Mouse (Mus musculus): ENCODE measurements around the gene Rsu1. TPM values are rescaled to one million over a fixed set of nuclear protein-coding genes. Genes with fewer than 3 reads are reported as not detected.

Gene Rsu1
- total RNA-seq, 1 experiment, result 63.4 TPM

DNA sequence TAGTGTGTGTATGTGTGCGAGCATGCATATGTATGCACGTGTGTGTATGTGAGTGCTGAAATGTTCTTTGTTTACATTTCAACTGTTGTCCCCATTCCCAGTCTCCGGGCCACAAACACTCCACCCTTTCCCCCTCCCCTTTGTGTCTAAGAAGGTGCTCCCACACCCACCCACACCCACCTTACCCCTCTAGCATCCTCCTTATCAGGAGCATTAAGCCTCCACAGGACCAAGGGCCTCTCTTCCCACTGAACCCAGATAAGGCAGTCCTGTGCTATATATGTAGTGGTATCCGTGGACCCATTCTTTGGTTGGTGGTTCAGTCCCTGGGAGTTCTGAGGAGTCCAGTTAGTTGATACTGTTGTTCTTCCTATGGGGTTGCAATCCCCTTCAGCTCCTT lies 226.7 kb downstream of the Rsu1 start:
- no peak overlapping the region for H3K9ac ChIP-seq (ENCODE audit: insufficient read depth, low read depth, low read length, poor library complexity, severe bottlenecking)
- peaks cover 0 to 5% of the 10 kb centered on the region in 2 experiments; a peak in 1 of 4 replicates for H3K4me1 ChIP-seq (ENCODE audit: control insufficient read depth in 2 of 2, insufficient read depth in 2 of 2, low read length in 2 of 2, poor library complexity in 1 of 2)
- DNase-seq (ENCODE audit: low read depth, low spot score), result no peak
- TF ChIP-seq CHD2 (IDR thresholded peaks at IDR 0.05; ENCODE audit: low read depth, low read length) (no peak), MAFK (IDR thresholded peaks at IDR 0.05; ENCODE audit: insufficient read depth, low read depth, low read length) (no peak), ZNF384 (IDR thresholded peaks at IDR 0.05; ENCODE audit: low read depth, low read length) (no peak), ZC3H11A (IDR thresholded peaks at IDR 0.05; ENCODE audit: borderline replicate concordance, low read depth, low read length) (no peak), HCFC1 (IDR thresholded peaks at IDR 0.05; ENCODE audit: borderline replicate concordance, insufficient read depth, low read length) (no peak)
- H3K27ac ChIP-seq (ENCODE audit: insufficient read depth, low read depth, low read length, poor library complexity, severe bottlenecking), result no peak overlapping the region
- no peaks in the 10 kb centered on the region for H3K36me3 ChIP-seq (ENCODE audit: control insufficient read depth, insufficient read depth, low read length, poor library complexity, severe bottlenecking)
- no peaks in the 10 kb centered on the region for H3K9me3 ChIP-seq (ENCODE audit: control insufficient read depth, insufficient read depth, low read depth, low read length)
- no peak overlapping the region for H3K4me3 ChIP-seq (ENCODE audit: insufficient read depth in 1 of 2, low read depth in 1 of 2, low read length in 2 of 2, poor library complexity in 1 of 2, severe bottlenecking in 1 of 2)
- in situ Hi-C loops (cut with MboI; ENCODE audit: low sequenced_read_pairs in 2 of 2, unreplicated experiment in 2 of 2), result no loop called here

- Histone ChIP-seq H3K4me1 (ENCODE audit: control insufficient read depth in 2 of 2, insufficient read depth in 2 of 2, low read length in 2 of 2, poor library complexity in 1 of 2) (no peaks in the 10 kb centered on the region), H3K27ac (ENCODE audit: insufficient read depth, low read depth, low read length, poor library complexity, severe bottlenecking) (no peak overlapping the region), H3K4me3 (ENCODE audit: insufficient read depth in 1 of 2, low read depth in 1 of 2, low read length in 2 of 2, poor library complexity in 1 of 2, severe bottlenecking in 1 of 2) (no peak overlapping the region), H3K36me3 (ENCODE audit: control insufficient read depth, insufficient read depth, low read length, poor library complexity, severe bottlenecking) (no peaks in the 10 kb centered on the region), H3K9ac (ENCODE audit: insufficient read depth, low read depth, low read length, poor library complexity, severe bottlenecking) (no peak overlapping the region), H3K9me3 (ENCODE audit: control insufficient read depth, insufficient read depth, low read depth, low read length) (no peaks in the 10 kb centered on the region)
- in situ Hi-C loops (cut with MboI; ENCODE audit: low sequenced_read_pairs in 2 of 2, unreplicated experiment in 2 of 2), result no loop called here
- no peak for DNase-seq (ENCODE audit: low read depth, low spot score)
- TF ChIP-seq ZC3H11A (IDR thresholded peaks at IDR 0.05; ENCODE audit: borderline replicate concordance, low read depth, low read length) (no peak), ZNF384 (IDR thresholded peaks at IDR 0.05; ENCODE audit: low read depth, low read length) (no peak), CHD2 (IDR thresholded peaks at IDR 0.05; ENCODE audit: low read depth, low read length) (no peak), HCFC1 (IDR thresholded peaks at IDR 0.05; ENCODE audit: borderline replicate concordance, insufficient read depth, low read length) (no peak), MAFK (IDR thresholded peaks at IDR 0.05; ENCODE audit: insufficient read depth, low read depth, low read length) (no peak)
Measured at GRCm38 (mm10) chr2:13039785-13040184, 231.4 kb downstream of the Rsu1 start.

DNA sequence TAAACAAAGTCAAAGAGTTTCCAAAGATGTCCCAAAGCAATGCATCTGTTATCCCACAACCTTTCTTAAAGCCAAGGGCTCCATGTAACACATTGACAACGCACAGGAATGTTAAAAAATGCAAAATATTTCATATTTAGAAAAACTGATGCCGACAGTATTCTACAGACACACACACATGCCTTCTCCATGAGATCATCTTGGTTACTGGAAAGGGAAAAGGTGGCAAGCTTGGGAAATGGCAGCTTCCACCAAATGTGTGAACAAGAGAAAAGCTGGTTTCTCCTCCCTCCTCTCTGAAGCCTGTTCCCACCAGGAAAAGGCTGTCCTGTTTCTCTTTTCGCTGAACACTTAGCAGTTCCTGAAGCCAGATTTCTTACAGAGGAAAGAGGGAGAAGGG lies 232.4 kb downstream of the Rsu1 start:
- Histone ChIP-seq H3K4me1 (ENCODE audit: control insufficient read depth in 2 of 2, insufficient read depth in 2 of 2, low read length in 2 of 2, poor library complexity in 1 of 2) (no peaks in the 10 kb centered on the region), H3K9ac (ENCODE audit: insufficient read depth, low read depth, low read length, poor library complexity, severe bottlenecking) (no peak overlapping the region), H3K9me3 (ENCODE audit: control insufficient read depth, insufficient read depth, low read depth, low read length) (no peaks in the 10 kb centered on the region), H3K4me3 (ENCODE audit: insufficient read depth in 1 of 2, low read depth in 1 of 2, low read length in 2 of 2, poor library complexity in 1 of 2, severe bottlenecking in 1 of 2) (no peak overlapping the region), H3K36me3 (ENCODE audit: control insufficient read depth, insufficient read depth, low read length, poor library complexity, severe bottlenecking) (no peaks in the 10 kb centered on the region), H3K27ac (ENCODE audit: insufficient read depth, low read depth, low read length, poor library complexity, severe bottlenecking) (no peak overlapping the region)
- in situ Hi-C loops (cut with MboI; ENCODE audit: low sequenced_read_pairs in 2 of 2, unreplicated experiment in 2 of 2), result no loop called here
- TF ChIP-seq MAFK (IDR thresholded peaks at IDR 0.05; ENCODE audit: insufficient read depth, low read depth, low read length) (no peak), HCFC1 (IDR thresholded peaks at IDR 0.05; ENCODE audit: borderline replicate concordance, insufficient read depth, low read length) (no peak), ZNF384 (IDR thresholded peaks at IDR 0.05; ENCODE audit: low read depth, low read length) (no peak), CHD2 (IDR thresholded peaks at IDR 0.05; ENCODE audit: low read depth, low read length) (no peak), ZC3H11A (IDR thresholded peaks at IDR 0.05; ENCODE audit: borderline replicate concordance, low read depth, low read length) (no peak)
- DNase-seq (ENCODE audit: low read depth, low spot score), result no peak

Other genes starting within 250 kb of the Rsu1 start
- 2.1 and 18.2 TPM in 2 replicates for gene Cubn, start 220.4 kb upstream of the Rsu1 start, total RNA-seq (2012; rRNA removed)